Mouse (Mus musculus) frontal cortex, adult (tissue): ENCODE data around the gene Slc35f6.
A peak's percentile ranks its signal among the peaks of the same experiment; 100 is the strongest.

Source experiments
- ATAC-seq: cut with Nextera tagmentation; 2 replicates; pipeline ENCODE4 v1.9.2; 2017; ENCODE audit warnings: mild to moderate bottlenecking, moderate library complexity, mixed read lengths; ENCODE audit not compliant: low TSS enrichment

The Slc35f6 gene

DNA sequence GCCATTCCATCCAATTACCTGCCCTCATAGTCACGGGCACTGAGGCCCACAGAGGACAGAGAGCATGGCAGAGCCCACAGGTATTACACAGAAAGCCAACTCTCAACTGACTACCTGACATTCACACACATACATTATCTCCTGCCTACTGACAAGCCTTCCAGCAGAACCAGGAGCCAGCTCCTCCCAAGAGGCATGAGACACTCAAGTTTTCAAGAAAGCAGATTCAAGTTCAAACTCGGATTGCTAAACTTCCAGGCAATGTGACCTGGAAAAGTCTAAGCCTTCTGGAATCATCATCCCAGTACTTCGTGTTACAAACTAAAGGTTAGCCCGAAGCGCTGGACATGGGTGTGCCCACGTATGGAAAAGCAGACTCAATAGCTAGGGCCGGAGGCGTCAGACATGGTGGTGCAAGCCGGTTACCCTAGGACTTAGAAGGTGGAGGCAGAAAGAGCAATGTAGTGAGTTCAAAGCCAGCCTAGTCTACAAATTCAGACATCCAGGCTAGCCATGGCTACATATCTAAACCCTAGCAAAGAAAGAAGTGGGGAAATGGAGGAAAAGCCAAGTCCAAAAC lies 26.4 kb upstream of the Slc35f6 start:
- ATAC-seq = no peak

DNA sequence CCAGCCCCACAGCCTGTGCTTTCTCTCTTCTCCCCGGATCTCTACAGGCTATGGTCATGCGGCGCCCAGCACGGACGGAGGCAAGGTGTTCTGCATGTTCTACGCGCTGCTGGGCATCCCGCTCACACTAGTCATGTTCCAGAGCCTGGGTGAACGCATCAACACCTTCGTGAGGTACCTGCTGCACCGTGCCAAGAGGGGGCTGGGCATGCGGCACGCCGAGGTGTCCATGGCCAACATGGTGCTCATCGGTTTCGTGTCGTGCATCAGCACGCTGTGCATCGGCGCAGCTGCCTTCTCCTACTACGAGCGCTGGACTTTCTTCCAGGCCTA lies 25.9 kb upstream of the Slc35f6 start:
- ATAC-seq = no peak

DNA sequence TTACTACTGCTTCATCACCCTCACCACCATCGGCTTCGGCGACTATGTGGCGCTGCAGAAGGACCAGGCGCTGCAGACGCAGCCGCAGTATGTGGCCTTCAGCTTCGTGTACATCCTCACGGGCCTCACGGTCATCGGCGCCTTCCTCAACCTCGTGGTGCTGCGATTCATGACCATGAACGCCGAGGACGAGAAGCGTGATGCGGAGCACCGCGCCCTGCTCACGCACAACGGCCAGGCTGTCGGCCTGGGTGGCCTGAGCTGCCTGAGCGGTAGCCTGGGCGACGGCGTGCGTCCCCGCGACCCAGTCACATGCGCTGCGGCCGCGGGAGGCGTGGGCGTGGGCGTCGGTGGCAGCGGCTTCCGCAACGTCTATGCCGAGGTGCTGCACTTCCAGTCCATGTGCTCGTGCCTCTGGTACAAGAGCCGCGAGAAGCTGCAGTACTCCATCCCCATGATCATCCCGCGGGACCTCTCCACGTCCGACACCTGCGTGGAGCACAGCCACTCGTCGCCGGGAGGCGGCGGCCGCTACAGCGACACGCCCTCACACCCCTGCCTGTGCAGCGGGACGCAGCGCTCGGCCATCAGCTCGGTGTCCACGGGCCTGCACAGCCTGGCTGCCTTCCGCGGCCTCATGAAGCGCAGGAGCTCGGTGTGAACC lies 25.4 kb upstream of the Slc35f6 start:
- no peak for ATAC-seq

GRCm38 (mm10) chr5:30622841-30623185 lies 24.9 kb upstream of the Slc35f6 start:
- ATAC-seq = no peak

- no peak for ATAC-seq
Observed at GRCm38 (mm10) chr5:30623380-30623779, 24.4 kb upstream of the Slc35f6 start.

DNA sequence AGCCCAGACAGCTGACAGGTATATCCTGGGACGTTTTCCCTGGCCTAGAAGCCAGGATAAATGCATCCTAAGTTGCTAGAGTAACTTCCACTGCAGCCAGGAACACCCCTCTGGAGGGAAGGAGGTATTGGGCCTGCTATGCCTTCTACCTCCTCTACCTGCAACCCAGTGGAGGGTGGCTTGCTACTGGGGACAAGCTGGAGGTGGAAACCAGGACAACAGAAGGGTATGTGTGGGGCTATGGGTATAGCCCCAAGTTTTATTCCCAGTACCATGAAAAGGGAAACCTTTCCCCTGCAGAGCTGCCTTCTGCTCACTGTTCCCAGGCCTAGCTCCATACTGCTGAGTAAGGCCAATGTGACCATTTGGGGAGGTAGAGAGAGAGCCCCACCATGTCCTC lies 23.4 kb upstream of the Slc35f6 start:
- ATAC-seq = no peak

GRCm38 (mm10) chr5:30624908-30625307 lies 22.8 kb upstream of the Slc35f6 start:
- ATAC-seq = no peak

DNA sequence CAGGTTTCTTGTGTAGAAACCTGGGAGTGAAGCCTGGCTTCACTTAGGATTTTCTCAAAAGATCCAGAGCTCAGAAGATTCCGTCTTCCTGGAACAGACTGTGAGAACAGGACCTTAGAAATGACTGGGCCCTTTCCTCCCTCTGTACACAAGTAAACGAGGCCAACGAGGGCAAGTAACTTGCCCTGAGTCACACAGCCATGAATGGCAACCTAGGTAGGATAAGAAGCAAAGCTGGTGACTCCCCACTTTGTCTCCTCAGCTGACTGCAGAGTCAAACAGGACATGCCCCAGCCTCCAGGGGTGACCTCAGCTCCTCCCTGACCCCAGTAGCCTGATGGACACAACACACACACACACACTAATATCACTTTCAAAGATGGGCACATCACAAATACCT lies 22.4 kb upstream of the Slc35f6 start:
- ATAC-seq = no peak

DNA sequence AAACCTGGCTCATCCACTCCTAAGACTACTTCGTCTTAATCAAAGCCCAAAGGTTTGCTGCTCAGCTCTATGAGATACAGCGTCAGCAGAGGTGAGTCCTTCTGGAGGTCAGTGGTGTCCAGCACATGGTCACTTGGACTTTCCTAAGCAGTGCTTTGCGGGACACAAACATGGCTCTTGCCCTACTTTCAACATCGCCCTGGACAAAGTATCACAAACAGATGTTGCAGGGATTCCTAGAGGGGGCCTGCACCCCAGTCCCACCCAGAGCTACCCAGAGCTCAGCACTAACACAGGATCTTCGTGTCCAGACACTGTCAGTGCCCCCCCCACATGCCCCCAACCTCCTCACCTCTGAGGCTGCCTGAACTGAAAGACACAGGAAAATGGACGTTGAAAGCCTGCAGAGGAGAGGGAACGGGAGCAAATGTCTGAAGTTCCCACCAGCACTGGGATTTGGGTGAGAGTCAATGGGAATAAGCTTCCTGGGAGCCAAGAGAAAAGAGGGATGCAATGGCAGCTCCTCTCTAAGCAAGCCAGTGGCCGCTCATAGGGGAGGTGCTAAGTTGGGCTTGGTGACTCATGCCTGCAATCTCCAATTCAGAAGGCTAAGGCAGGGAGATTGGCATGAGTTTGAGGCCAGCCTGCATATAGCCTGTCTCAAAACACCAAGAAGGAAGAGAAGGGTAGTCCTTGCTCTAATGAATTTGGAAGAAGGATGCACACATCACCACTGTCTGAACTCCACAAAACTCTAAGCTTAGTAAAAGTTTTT lies 21.2 kb upstream of the Slc35f6 start:
- ATAC-seq = peak; percentile 45; the same call in 1 of the 2 replicates

- no peak for ATAC-seq
Observed at GRCm38 (mm10) chr5:30628511-30628910, 19.2 kb upstream of the Slc35f6 start.

DNA sequence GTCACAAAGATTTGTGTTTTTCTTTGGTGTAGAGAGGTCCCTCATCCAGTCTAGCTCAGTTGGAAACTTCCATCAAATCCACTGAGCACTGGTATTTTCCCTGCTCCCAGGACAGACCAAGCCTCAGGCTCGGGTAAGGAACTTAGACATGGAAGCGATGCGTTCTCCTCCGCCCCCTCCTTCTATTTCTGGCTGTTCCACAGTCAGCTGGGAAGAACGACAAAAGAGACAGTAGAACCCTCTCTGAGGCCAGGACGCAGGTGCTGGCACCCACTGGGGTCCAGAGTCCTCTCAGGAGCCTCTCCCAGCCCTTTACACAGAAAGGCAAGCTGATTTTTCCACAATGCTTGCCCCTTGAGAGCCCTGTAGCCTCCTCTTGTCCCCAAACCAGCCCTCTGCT lies 17.3 kb upstream of the Slc35f6 start:
- peak; percentile 77 for ATAC-seq

GRCm38 (mm10) chr5:30632134-30632533 lies 15.6 kb upstream of the Slc35f6 start:
- no peak for ATAC-seq

DNA sequence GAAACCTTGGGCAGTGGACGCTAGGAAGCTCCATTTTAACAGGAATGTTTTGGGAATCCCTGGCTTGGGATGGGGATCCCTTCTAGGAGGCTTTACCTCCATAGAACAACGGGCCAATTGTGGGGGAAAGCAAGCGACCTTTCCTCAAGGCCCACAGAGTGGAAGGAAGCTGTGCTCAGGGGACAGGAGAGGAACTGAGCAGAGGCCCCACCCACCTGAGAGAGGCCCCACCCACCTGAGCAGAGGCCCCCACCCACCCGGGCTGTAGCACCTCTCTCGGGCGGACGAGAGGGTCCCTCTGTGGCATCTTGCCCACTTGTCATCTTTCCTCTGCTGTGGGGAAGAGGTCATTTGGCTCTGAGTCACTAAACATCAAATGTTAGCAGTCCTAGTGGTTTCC lies 10.7 kb upstream of the Slc35f6 start:
- no peak for ATAC-seq

DNA sequence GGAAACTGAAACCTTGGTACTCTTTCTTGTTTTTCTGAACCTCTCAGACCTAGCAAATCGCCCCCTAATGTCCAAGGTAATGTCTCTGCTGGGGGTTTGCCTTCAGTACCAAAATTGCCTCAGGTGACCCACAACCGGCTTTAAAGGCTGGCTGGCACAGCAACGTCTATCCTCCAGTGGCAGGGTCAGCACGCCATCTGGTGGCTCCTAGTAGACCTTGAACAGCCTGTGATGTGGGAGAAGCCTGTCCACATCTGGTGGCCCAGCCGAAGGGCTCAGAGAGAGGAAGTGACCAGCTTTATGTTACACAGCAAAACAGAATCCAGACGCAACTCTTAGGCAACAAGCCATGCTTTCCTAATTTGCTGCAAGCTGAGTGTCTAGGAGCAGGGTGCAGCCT lies 9.7 kb upstream of the Slc35f6 start:
- ATAC-seq = peak; percentile 79

DNA sequence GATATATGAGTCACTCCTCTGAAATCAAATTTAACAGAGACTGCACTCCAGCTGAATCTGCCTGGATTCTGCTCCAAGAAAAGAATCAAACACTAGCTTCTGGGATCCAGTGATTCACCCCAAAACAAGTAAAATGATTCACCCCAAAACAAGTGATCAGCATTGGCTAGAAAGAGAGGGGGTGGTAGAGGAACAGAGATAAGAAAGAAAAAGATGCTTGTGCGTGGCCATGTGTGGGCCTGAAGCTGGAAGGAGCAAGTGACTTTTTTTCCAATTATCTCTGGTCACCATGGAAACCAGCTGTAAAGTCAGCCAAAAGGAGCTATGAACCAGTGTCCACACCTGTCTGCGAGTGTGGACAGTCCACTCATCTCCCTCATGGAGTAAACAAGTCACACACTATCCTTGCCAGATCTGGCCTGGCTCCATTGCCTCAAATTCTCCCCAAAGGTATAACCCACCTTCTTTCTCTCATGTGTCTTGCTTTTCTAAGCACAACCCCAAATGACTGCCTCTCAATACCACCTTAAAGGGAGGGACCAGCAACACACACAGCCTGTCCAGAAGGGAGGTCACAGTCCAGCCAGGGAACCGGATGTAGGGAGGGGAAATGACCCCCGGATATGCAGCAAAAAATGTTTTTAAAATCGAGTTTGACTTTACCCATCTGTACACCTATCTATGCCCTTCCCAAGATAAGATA lies 4.1 kb upstream of the Slc35f6 start:
- peak; percentile 74 for ATAC-seq

DNA sequence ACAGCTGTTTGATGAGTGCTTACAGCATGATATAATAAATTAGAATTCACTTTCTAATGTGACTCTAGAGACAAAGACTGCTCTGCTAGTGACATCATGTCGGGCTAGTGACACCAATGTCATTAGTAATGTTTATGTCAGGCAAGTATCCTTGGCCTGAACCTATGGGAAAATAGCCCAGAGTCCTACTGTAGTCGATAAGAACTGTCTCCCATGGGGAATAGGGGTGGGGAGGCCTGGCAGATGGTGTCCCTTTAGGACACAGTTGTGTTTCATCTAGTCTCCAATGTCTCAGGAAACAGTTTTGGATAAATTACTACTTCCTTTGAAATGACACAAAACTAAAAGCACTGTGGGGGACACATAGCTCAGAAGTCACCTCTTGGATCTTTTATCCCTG lies 1.7 kb upstream of the Slc35f6 start:
- ATAC-seq = no peak

GRCm38 (mm10) chr5:30647396-30647795 lies 337 bp upstream of the Slc35f6 start:
- ATAC-seq = peak; percentile 5; the same call in 1 of the 2 replicates

GRCm38 (mm10) chr5:30649558-30649957 lies 1.8 kb downstream of the Slc35f6 start:
- ATAC-seq = no peak

GRCm38 (mm10) chr5:30650756-30651155 lies 3.0 kb downstream of the Slc35f6 start:
- ATAC-seq = no peak

- no peak for ATAC-seq
Observed at GRCm38 (mm10) chr5:30651554-30651953, 3.8 kb downstream of the Slc35f6 start.

- no peak for ATAC-seq
Observed at GRCm38 (mm10) chr5:30653246-30653645, 5.5 kb downstream of the Slc35f6 start.

- no peak for ATAC-seq
Observed at GRCm38 (mm10) chr5:30655042-30655441, 7.3 kb downstream of the Slc35f6 start.
